Mouse (Mus musculus): ENCODE measurements at regions not wholly inside any gene's neighbourhood (a gene's known extent, or its start where the extent isn't known, plus 50 kb on each side); places are given as distances from the start of the nearest gene placed in this dataset.

DNA sequence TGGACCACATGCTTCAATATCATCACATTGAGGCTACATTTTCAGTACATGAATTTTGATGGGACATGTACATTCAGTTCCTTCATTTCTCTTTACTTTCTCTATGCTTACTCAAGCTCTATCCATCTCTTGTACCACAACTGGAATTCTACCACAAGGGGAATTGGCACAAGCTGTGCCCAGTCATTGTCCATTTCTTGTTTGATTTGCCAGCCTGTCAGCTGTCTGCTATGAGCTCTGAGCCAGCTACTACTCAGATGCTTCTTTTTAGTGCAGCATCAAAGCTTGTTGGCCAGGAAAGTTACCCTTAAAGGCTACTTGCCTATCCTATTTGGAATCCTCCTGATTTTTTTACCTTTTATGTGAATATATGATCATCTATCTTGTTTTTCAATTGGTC, 410.9 kb upstream of the Agtr1b start:
- H3K4me2 ChIP-seq (ENCODE audit: insufficient read depth, low read depth, poor library complexity, severe bottlenecking), result no peak overlapping the region
- in situ Hi-C loops (cut with MboI; ENCODE audit: low pct_ligation_motif_present, low pct_unique_long_range_greater_than_20kb, low sequenced_read_pairs), result no loop called here
- no peak for DNase-seq (ENCODE audit: extremely low read depth)
- H3K27ac ChIP-seq (ENCODE audit: insufficient read depth, low read depth), result no peak overlapping the region
- no peaks in the 10 kb centered on the region for H3K27me3 ChIP-seq (replicated peaks)
- dilution Hi-C loops (cut with MboI; ENCODE audit: extremely low pct_ligation_motif_present, extremely low pct_unique_long_range_greater_than_20kb, low sequenced_read_pairs), result no loop called here
- TF ChIP-seq ELF1 (IDR thresholded peaks at IDR 0.05; ENCODE audit: low read depth, low read length) (no peak), BHLHE40 (IDR thresholded peaks at IDR 0.05; ENCODE audit: low read depth, low read length) (no peak), NELFE (IDR thresholded peaks at IDR 0.05; ENCODE audit: low read depth, low read length) (no peak), JUN (IDR thresholded peaks at IDR 0.05; ENCODE audit: insufficient read depth, low read depth, low read length) (no peak), CHD2 (IDR thresholded peaks at IDR 0.05; ENCODE audit: low read length) (no peak), TCF12 (IDR thresholded peaks at IDR 0.05; ENCODE audit: low read depth, low read length) (no peak), GABPA (IDR thresholded peaks at IDR 0.05; ENCODE audit: insufficient replicate concordance, low read depth, low read length) (no peak), HCFC1 (IDR thresholded peaks at IDR 0.05; ENCODE audit: low read depth, low read length) (no peak), ZNF384 (IDR thresholded peaks at IDR 0.05; ENCODE audit: low read depth, low read length) (no peak), PAX5 (IDR thresholded peaks at IDR 0.05; ENCODE audit: low read length) (no peak), KAT2A (IDR thresholded peaks at IDR 0.05; ENCODE audit: insufficient replicate concordance, low read length) (no peak), MYC (IDR thresholded peaks at IDR 0.05; ENCODE audit: low read depth, low read length) (no peak), E2F4 (IDR thresholded peaks at IDR 0.05; ENCODE audit: insufficient replicate concordance, low read depth, low read length) (no peak)
- no peaks in the 10 kb centered on the region for H3K4me1 ChIP-seq (ENCODE audit: control insufficient read depth in 1 of 2, insufficient read depth in 2 of 2)
- H3K4me3 ChIP-seq (replicated peaks in 1 of 3; ENCODE audit: low read depth in 2 of 3, low read length in 2 of 3, poor library complexity in 1 of 3), result no peak overlapping the region
- no peaks in the 10 kb centered on the region for H3K9me3 ChIP-seq (replicated peaks; ENCODE audit: low read length)
- H3K36me3 ChIP-seq (replicated peaks in 1 of 2; ENCODE audit: control insufficient read depth in 1 of 2, insufficient read depth in 1 of 2, low read length in 1 of 2), result no peaks in the 10 kb centered on the region
- no peak overlapping the region for H3K9ac ChIP-seq (ENCODE audit: insufficient read depth, low read depth)
- no peaks in the 10 kb centered on the region for H3K79me2 ChIP-seq (replicated peaks; ENCODE audit: control insufficient read depth, extremely low read depth, insufficient read depth, poor library complexity, severe bottlenecking)

DNA sequence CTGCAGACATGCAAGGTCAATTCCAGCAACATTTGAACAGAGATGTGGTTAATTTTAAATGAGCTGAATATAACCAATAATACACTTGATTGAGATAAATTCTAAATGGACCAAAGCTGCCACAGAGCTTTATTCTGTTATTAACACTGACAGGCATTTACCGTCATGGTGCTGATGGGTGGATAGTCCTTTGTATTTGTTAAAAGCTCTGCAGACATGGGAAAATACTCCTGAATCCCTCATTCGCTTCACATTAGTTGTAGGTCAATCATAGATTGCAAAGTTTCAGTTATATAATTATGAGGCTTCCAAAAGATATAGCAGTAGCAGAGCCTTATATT, 410.0 kb upstream of the Agtr1b start:
- Histone ChIP-seq H3K4me1 (ENCODE audit: control insufficient read depth in 1 of 2, insufficient read depth in 2 of 2) (no peaks in the 10 kb centered on the region), H3K27ac (ENCODE audit: insufficient read depth, low read depth) (no peak overlapping the region), H3K9me3 (replicated peaks; ENCODE audit: low read length) (no peaks in the 10 kb centered on the region), H3K9ac (ENCODE audit: insufficient read depth, low read depth) (no peak overlapping the region), H3K4me3 (replicated peaks in 1 of 3; ENCODE audit: low read depth in 2 of 3, low read length in 2 of 3, poor library complexity in 1 of 3) (no peak overlapping the region), H3K27me3 (replicated peaks) (no peaks in the 10 kb centered on the region), H3K4me2 (ENCODE audit: insufficient read depth, low read depth, poor library complexity, severe bottlenecking) (no peak overlapping the region), H3K36me3 (replicated peaks in 1 of 2; ENCODE audit: control insufficient read depth in 1 of 2, insufficient read depth in 1 of 2, low read length in 1 of 2) (no peaks in the 10 kb centered on the region), H3K79me2 (replicated peaks; ENCODE audit: control insufficient read depth, extremely low read depth, insufficient read depth, poor library complexity, severe bottlenecking) (no peaks in the 10 kb centered on the region)
- dilution Hi-C loops (cut with MboI; ENCODE audit: extremely low pct_ligation_motif_present, extremely low pct_unique_long_range_greater_than_20kb, low sequenced_read_pairs), result no loop called here
- in situ Hi-C loops (cut with MboI; ENCODE audit: low pct_ligation_motif_present, low pct_unique_long_range_greater_than_20kb, low sequenced_read_pairs), result no loop called here
- DNase-seq (ENCODE audit: extremely low read depth), result no peak
- TF ChIP-seq E2F4 (IDR thresholded peaks at IDR 0.05; ENCODE audit: insufficient replicate concordance, low read depth, low read length) (no peak), MAZ (IDR thresholded peaks at IDR 0.05; ENCODE audit: low read depth, low read length) (no peak), MAFK (IDR thresholded peaks at IDR 0.05; ENCODE audit: insufficient replicate concordance, low read length) (no peak)
